Mouse (Mus musculus): ENCODE data around the gene Padi3.

DNA sequence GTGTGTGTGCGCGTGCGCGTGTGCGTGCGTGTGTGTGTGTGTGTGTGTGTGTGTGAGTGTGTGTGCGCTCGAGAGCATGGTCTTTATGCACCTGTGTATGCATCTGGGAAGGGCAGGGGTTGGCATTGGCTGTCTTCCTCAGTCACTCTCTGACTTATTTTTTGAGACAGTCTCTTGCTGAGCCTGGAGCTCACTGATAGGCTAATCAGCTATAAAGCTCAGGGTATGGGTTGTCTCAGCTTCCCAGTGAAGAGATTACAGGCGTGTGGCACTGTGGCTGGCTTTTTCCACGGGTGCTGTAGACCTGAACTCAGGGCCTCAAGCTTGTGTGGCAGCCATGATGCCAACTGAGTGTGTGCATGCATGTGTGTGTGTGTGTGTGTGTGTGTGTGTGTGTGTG is 44.7 kb upstream of the Padi3 start:
- TF ChIP-seq CTCF (IDR thresholded peaks at IDR 0.05; ENCODE audit: low read depth) (no peak), EP300 (IDR thresholded peaks at IDR 0.05; ENCODE audit: low read depth) (peak; percentile 95)
